Mouse (Mus musculus) heart, embryonic 10.5 days (tissue): ENCODE results near the gene Hlx. TPM values are rescaled to one million over a fixed set of nuclear protein-coding genes. Genes with fewer than 3 reads are reported as not detected.

Experiments
- DNase-seq: peaks from one replicate; pipeline ENCODE4 v3.0.0-alpha.2; 2017; ENCODE audit warnings: low spot score
- H3K27ac ChIP-seq: fragments of 300-500 bp; sonication (generic); 2 replicates; pipeline ENCODE4 v1.5.1; 2016; ENCODE audit warnings: mild to moderate bottlenecking
- H3K27me3 ChIP-seq: fragments of 300-500 bp; sonication (generic); 2 replicates; pipeline ENCODE4 v1.6.1; 2016; ENCODE audit warnings: mild to moderate bottlenecking; ENCODE audit not compliant: poor library complexity, insufficient read depth, severe bottlenecking
- H3K36me3 ChIP-seq: fragments of 300-500 bp; sonication (generic); 2 replicates; pipeline ENCODE4 v1.6.1; 2016; ENCODE audit warnings: mild to moderate bottlenecking, moderate library complexity
- H3K4me1 ChIP-seq: fragments of 300-500 bp; sonication (generic); 2 replicates; pipeline ENCODE4 v1.6.1; 2016; ENCODE audit warnings: mild to moderate bottlenecking
- H3K4me3 ChIP-seq: fragments of 300-500 bp; sonication (generic); 2 replicates; pipeline ENCODE4 v1.5.1; 2016; ENCODE audit warnings: mild to moderate bottlenecking, moderate library complexity
- H3K9me3 ChIP-seq: fragments of 300-500 bp; sonication (generic); 2 replicates; pipeline ENCODE4 v1.6.1; 2016; ENCODE audit warnings: mild to moderate bottlenecking, moderate library complexity
- WGBS: fragments of 180-500 bp; shearing (Covaris S2); methylation state at CpG from one replicate; pipeline ENCODE4 v1.1.7; 2016; 5-methylcytosine and 5-hydroxymethylcytosine counted together
- polyA plus RNA-seq: library from polyadenylated mRNA; unstranded; fragments of >200 nt; fragmentation: Nextera tagmentation; extraction: Ambion mirVana; gene quantifications from 2 replicates; pipeline ENCODE4 v1.2.1, GENCODE M21; 2016

Gene Hlx
- polyA plus RNA-seq, 1 experiment from 2014 or later: 19.4 TPM

DNA sequence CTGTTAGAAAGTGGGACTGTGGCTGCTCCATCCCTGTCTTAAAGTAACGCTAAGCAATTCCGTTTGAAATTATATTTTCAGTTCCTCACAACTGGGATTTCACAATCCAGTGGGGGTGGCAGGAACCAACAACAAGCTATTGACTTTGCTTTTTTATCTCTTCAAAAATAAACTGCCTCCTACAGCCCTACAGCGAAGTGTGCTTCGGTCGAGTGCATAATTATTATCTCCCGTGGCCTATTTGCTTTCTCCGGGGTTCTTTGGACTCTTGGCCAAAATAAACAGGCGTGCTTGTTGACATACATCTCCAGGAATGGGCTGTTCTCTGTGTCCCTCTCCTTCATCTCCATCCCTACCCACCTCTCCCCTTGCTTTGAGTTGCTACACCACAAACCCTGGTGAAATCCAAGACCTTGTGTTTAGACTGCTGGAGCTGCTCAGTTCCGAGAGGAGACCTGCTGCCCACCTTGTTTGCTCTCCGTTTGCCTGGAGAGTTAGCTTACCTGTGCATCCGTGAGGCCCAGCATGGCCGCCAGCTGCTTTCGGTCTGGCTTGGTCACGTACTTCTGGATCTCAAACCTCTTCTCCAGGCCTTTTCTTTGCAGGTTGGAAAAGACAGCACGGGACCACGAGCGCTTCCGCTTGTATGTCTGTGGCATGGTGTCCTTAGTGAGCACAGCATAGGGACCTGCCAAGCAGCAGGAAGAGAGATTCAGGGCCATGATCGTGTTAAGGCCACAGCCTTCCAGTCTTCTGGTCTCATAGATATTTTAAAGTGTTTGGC, 2.9 kb downstream of the Hlx start:
- Histone ChIP-seq H3K27me3 (peaks cover 94% of the 10 kb centered on the region), H3K4me1 (peaks cover 42% of the 10 kb centered on the region), H3K9me3 (no peaks in the 10 kb centered on the region), H3K36me3 (no peaks in the 10 kb centered on the region), H3K27ac (no peak overlapping the region), H3K4me3 (peak overlapping the region; percentile 68; the same call in 1 of the 2 replicates)
- DNase-seq: no peak
- 7% methylated on average over 19 of the region's 19 CpGs for WGBS

GRCm38 (mm10) chr1:184728561-184729115, 3.8 kb downstream of the Hlx start:
- Histone ChIP-seq H3K9me3 (no peaks in the 10 kb centered on the region), H3K4me3 (peak overlapping the region; percentile 19; the same call in 1 of the 2 replicates), H3K27me3 (peaks cover 94% of the 10 kb centered on the region), H3K36me3 (no peaks in the 10 kb centered on the region), H3K4me1 (peaks cover 32% of the 10 kb centered on the region), H3K27ac (no peak overlapping the region)
- 10% methylated on average over 6 of the region's 6 CpGs for WGBS
- DNase-seq: no peak

DNA sequence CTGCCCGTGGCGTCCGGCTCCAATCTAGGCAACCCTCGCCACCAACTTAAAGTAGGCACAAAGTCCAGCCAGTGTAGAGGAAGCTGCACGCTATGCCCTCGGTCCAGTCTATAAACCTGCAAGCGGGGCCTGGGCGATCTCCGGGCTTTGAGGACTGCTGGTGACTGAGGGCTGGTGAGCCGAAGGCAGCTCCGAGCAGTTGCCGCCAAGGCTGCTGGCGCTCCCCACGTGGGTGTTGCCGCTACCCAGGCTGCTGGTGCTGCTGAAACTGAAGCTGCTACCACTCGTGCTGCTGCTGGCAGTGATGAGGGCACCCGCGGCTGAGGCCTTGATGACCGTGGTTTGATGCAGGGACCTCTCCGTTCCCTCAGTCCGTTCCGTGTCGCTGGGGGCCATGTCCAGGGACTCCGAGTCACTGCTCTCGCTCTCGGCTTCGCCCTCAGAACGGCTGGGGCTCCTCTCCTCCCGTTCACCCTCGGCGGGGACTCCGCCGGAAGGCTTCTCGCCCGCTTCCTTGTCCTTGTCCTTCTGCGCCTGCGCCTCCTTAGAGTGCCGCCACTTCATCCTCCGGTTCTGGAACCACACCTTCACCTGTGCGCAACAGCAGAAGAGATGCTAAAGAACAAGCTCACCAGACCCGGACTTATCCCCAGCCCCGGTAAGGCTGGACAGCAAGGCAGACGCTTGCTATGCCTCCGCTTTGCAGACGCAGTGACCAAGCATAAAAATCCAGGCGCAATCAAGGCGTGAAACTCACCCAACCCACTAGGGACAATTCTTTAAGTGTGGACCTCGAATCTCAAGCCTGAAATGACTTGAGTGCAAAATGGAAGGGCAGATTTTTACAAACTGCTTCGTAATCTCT, 4.8 kb downstream of the Hlx start:
- WGBS: 9% methylated on average over 49 of the region's 49 CpGs
- peak overlapping the region; percentile 65 for H3K27ac ChIP-seq
- H3K4me3 ChIP-seq: peak overlapping the region; percentile 55
- no peaks in the 10 kb centered on the region for H3K9me3 ChIP-seq
- peak; percentile 82 for DNase-seq
- no peaks in the 10 kb centered on the region for H3K36me3 ChIP-seq
- peaks cover 94% of the 10 kb centered on the region for H3K27me3 ChIP-seq
- peaks cover 25% of the 10 kb centered on the region for H3K4me1 ChIP-seq

DNA sequence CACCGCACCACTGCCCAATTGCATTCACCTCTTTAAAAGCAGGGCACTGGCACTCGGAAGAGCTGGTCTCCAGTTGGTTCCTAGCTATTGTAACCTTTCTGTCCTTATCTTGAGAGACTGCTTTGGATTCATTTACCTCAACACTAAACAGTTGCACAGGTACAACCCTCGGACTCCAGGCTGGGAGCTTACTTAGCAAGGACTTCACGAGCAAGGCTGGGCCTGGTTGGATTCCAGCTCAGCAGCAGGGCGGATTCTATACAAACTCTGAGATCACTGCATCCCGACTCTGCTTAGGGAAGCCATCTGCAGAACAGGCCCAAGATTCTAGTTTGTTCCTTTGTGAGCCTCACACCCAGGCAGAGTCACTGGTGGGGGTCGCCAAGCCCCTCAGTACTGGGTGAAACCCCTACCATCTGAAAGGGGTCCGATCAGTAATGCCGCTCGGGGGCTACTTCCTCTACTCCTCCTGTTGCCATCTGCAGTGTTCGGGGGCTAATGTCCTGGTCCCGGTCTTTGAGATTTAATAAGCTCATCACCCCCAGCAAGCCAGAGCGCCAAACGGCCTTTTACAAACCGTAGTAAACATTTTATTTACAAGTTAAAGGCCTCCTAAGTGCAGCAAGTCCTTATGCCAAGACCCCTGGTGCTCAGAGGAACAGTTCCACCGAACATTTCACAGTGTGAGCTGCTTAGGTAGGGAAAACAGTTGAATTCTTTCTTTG, 5.7 kb downstream of the Hlx start:
- no peaks in the 10 kb centered on the region for H3K36me3 ChIP-seq
- no peak overlapping the region for H3K27ac ChIP-seq
- H3K27me3 ChIP-seq: peaks cover 100% of the 10 kb centered on the region
- no peak for DNase-seq
- H3K4me1 ChIP-seq: peaks cover 22% of the 10 kb centered on the region
- no peaks in the 10 kb centered on the region for H3K9me3 ChIP-seq
- 21% methylated on average over 16 of the region's 16 CpGs for WGBS
- peak overlapping the region; percentile 55 for H3K4me3 ChIP-seq

DNA sequence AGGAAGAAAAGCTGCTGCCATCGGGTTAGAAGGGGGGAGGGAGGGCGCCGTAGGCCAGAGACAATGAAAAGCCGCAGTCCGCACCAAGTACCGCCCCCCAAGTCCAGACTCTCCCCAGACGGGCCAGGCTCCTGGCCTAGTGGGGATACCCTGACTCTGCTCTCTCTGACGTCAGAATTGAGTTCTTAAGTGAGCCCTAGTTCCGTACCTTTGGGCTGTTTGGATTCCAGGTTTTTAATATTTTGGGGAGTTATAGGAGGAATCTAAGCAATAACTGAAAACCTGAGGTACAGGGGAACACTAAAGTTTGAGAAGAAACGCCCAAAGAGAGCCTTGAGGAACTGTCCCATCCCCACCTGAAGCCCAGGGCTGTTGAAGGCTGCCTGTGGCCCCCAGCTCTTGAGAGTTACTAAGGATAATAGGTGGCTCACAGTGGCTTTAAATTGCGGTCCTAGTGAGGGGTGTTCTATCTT, 7.1 kb downstream of the Hlx start:
- DNase-seq: no peak

DNA sequence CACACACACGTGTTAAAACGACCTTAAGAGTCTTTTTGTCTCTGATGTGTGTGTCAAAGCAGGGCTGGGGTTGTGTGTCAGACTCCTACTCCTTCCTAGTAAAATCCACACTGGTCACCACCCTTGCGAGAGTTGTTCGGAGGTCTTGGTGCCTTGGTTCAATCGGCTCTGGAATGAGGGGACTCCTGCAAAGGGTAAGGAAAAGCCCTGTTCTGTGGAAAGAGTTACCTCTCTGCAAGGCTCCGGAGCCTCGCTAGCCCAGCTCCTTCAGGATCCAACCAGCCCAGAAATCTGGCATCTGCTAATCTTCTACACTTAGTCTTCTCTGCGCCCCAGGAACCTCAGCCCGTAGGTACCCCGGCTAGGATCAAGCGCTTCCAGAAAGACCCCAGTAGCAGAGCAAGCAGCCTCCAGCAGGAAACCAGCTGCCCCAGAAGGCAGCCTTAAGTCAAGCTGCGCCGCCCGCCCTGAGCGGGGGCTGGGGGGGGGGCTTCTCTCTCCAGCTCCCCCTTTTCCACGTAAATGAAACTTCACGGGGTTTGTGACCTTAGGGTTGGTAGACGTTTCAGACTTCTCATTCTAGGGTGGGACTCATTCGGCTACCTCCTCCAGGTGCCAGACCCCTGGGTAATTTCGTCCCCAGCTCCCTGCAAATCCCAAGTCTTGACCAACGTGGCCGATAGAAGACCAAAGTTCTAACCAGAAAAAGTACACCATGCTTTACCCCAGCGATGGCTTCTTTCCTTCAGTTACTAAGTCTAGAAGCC, 7.7 kb downstream of the Hlx start:
- no peak for DNase-seq
- peaks cover 17% of the 10 kb centered on the region for H3K4me1 ChIP-seq
- H3K27me3 ChIP-seq: peaks cover 100% of the 10 kb centered on the region
- no peak overlapping the region for H3K27ac ChIP-seq
- WGBS: under 1% methylated on average over 23 of the region's 23 CpGs
- H3K9me3 ChIP-seq: no peaks in the 10 kb centered on the region
- H3K4me3 ChIP-seq: no peak overlapping the region
- H3K36me3 ChIP-seq: no peaks in the 10 kb centered on the region

More for the DNA sequence above, 7.1 kb downstream of the Hlx start:
- Histone ChIP-seq H3K27me3 (peaks cover 100% of the 10 kb centered on the region), H3K4me1 (peaks cover 17% of the 10 kb centered on the region), H3K36me3 (no peaks in the 10 kb centered on the region), H3K4me3 (no peak overlapping the region), H3K9me3 (no peaks in the 10 kb centered on the region), H3K27ac (no peak overlapping the region)
- 4% methylated on average over 11 of the region's 11 CpGs for WGBS

DNA sequence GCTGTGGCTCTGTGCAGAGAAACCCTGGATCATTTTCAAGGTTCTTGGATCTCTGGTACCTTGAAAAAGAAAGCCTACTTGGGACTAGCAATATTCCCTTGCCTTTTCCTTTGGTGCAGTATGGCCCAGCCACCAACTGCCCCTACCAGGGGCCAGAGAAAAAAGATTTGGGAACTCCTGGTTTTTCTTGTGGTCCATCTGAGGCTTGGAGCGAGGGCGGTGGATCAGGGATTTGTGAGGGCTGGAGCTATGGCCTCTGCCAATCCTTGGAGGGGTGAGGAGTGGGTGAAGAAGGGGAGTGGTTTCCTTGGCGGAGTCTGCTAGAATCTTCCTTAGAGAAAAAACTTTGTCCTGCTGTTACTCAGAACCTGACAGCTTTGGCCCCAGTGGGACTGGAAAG, 8.5 kb downstream of the Hlx start:
- no peak for DNase-seq
- H3K36me3 ChIP-seq: no peaks in the 10 kb centered on the region
- H3K4me1 ChIP-seq: peaks cover 17% of the 10 kb centered on the region
- 7% methylated on average over 3 of the region's 3 CpGs for WGBS
- peaks cover 100% of the 10 kb centered on the region for H3K27me3 ChIP-seq
- no peak overlapping the region for H3K27ac ChIP-seq
- H3K9me3 ChIP-seq: no peaks in the 10 kb centered on the region
- H3K4me3 ChIP-seq: no peak overlapping the region

GRCm38 (mm10) chr1:184721121-184721520, 11.3 kb downstream of the Hlx start:
- WGBS: under 1% methylated on average over 9 of the region's 9 CpGs
- no peak for DNase-seq

GRCm38 (mm10) chr1:184720162-184721025, 12.0 kb downstream of the Hlx start:
- no peak overlapping the region for H3K27ac ChIP-seq
- 1% methylated on average over 26 of the region's 26 CpGs for WGBS
- no peaks in the 10 kb centered on the region for H3K36me3 ChIP-seq
- H3K27me3 ChIP-seq: peaks cover 100% of the 10 kb centered on the region
- DNase-seq: no peak
- no peaks in the 10 kb centered on the region for H3K9me3 ChIP-seq
- H3K4me1 ChIP-seq: peaks cover 24% of the 10 kb centered on the region; the same call in 1 of the 2 replicates
- no peak overlapping the region; the same call in 1 of the 2 replicates for H3K4me3 ChIP-seq

More at GRCm38 (mm10) chr1:184721121-184721520, 11.3 kb downstream of the Hlx start:
- H3K27me3 ChIP-seq: peaks cover 100% of the 10 kb centered on the region
- no peak overlapping the region for H3K27ac ChIP-seq
- H3K4me3 ChIP-seq: no peak overlapping the region; the same call in 1 of the 2 replicates
- no peaks in the 10 kb centered on the region for H3K36me3 ChIP-seq
- peaks cover 24% of the 10 kb centered on the region; the same call in 1 of the 2 replicates for H3K4me1 ChIP-seq
- no peaks in the 10 kb centered on the region for H3K9me3 ChIP-seq

DNA sequence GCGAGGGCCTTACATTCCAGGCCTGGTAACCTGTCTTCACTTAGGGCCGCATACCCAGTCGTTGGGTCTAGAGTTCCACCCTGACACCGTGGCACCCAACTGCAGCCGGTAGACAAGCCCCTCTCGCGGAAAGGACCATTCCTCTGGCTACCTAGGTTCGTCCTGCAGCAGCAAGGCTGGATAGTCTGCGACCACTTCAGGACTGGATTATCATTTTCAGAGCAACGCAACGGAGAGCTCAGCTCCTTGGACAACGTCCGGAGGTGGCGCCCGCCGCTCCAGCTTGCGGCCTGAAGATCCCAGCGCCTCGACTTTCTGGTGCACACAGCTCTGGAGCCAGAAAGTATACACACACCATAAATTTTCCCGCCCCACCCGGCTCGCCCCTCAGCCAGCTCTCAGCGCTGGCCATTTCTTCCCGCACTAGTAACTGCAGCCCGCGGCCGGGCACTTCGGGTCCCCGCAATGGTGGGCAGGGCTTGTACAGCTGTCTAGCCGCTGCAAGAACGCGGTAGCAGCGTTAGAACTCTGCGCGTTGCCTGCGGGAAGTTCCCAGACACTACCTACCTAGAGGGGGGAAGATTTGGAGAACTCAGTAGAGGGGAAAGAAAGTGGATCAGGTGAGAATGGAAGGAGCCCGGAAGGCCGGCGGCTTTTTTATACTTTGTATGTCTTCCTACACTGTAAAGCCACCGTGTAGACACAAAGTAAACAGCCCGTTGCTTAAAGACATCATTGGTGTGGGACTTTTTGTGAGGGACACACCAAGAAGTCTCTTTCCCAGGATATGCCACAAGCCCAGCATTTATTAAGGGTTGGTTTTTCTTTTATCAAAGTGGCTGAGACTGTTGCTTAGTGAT, 13.9 kb downstream of the Hlx start:
- DNase-seq: no peak
- 2% methylated on average over 41 of the region's 41 CpGs for WGBS

More for the DNA sequence above, 13.9 kb downstream of the Hlx start:
- no peaks in the 10 kb centered on the region for H3K36me3 ChIP-seq
- H3K4me3 ChIP-seq: peak overlapping the region; percentile 46
- H3K4me1 ChIP-seq: peaks cover 17% of the 10 kb centered on the region; the same call in 1 of the 2 replicates
- H3K27ac ChIP-seq: no peak overlapping the region
- H3K9me3 ChIP-seq: no peaks in the 10 kb centered on the region
- H3K27me3 ChIP-seq: peaks cover 100% of the 10 kb centered on the region
